Mouse (Mus musculus): ENCODE measurements around the gene Fitm2. TPM values are rescaled to one million over a fixed set of nuclear protein-coding genes. Genes with fewer than 3 reads are reported as not detected.

Gene Fitm2
- total and polyA plus RNA-seq, 3 experiments: 93.8 to 223 (median 196) TPM

GRCm38 (mm10) chr2:163431289-163431688, 41.1 kb downstream of the Fitm2 start:
- no peaks in the 10 kb centered on the region for H3K79me2 ChIP-seq (replicated peaks; ENCODE audit: control insufficient read depth, insufficient read depth, low read length)
- H3K36me3 ChIP-seq (ENCODE audit: control insufficient read depth, insufficient read depth, low read length): no peaks in the 10 kb centered on the region
- H3K27ac ChIP-seq: no peak overlapping the region
- intact Hi-C loops (cut with DNase I): no loop called here
- no peak overlapping the region for H3K4me3 ChIP-seq
- WGBS: 80% methylated on average over 9 of the region's 9 CpGs
- TF ChIP-seq EP300 (IDR thresholded peaks at IDR 0.05; ENCODE audit: insufficient read depth, low read depth, low read length): no peak
- no peak for TF ChIP-seq CTCF (IDR thresholded peaks at IDR 0.05)
- TF ChIP-seq POLR2A (IDR thresholded peaks at IDR 0.05; ENCODE audit: insufficient read depth, low read depth, low read length): no peak
- no peak for DNase-seq
- H3K27me3 ChIP-seq (ENCODE audit: control insufficient read depth, insufficient read depth, low read length): no peaks in the 10 kb centered on the region
- H3K9ac ChIP-seq (ENCODE audit: low read depth, low read length): no peak overlapping the region
- no peaks in the 10 kb centered on the region for H3K4me1 ChIP-seq (ENCODE audit: control insufficient read depth, insufficient read depth, low read length)

- Histone ChIP-seq H3K27me3 (ENCODE audit: control insufficient read depth, insufficient read depth, low read length) (no peaks in the 10 kb centered on the region), H3K27ac (no peak overlapping the region), H3K9ac (ENCODE audit: low read depth, low read length) (no peak overlapping the region), H3K79me2 (replicated peaks; ENCODE audit: control insufficient read depth, insufficient read depth, low read length) (no peaks in the 10 kb centered on the region), H3K36me3 (ENCODE audit: control insufficient read depth, insufficient read depth, low read length) (no peaks in the 10 kb centered on the region), H3K4me1 (ENCODE audit: control insufficient read depth, insufficient read depth, low read length) (no peaks in the 10 kb centered on the region), H3K4me3 (no peak overlapping the region)
- no peak for TF ChIP-seq EP300 (IDR thresholded peaks at IDR 0.05; ENCODE audit: insufficient read depth, low read depth, low read length)
- TF ChIP-seq POLR2A (IDR thresholded peaks at IDR 0.05; ENCODE audit: insufficient read depth, low read depth, low read length): no peak
- TF ChIP-seq CTCF (IDR thresholded peaks at IDR 0.05): no peak
- intact Hi-C loops (cut with DNase I): no loop called here
- WGBS: 19% methylated on average over 4 of the region's 4 CpGs
- DNase-seq: no peak
These were observed 44.0 kb downstream of the Fitm2 start for GRCm38 (mm10) chr2:163428346-163429011.

- H3K79me2 ChIP-seq (replicated peaks; ENCODE audit: control insufficient read depth, insufficient read depth, low read length): peaks cover 3% of the 10 kb centered on the region; the same call in 1 of the 2 replicates
- H3K27ac ChIP-seq: no peak within 1 kb of the TSS
- H3K4me3 ChIP-seq: no peak within 1 kb of the TSS
- H3K4me1 ChIP-seq (ENCODE audit: control insufficient read depth, insufficient read depth, low read length): peaks cover 5% of the 10 kb centered on the region
- DNase-seq: no peak
- H3K27me3 ChIP-seq (ENCODE audit: control insufficient read depth, insufficient read depth, low read length): no peaks in the 10 kb centered on the region
- no peak within 1 kb of the TSS for H3K9ac ChIP-seq (ENCODE audit: low read depth, low read length)
- intact Hi-C loops (cut with DNase I): no loop called here
- H3K36me3 ChIP-seq (ENCODE audit: control insufficient read depth, insufficient read depth, low read length): peaks cover 4% of the 10 kb centered on the region; the same call in 1 of the 2 replicates
- TF ChIP-seq POLR2A (IDR thresholded peaks at IDR 0.05; ENCODE audit: insufficient read depth, low read depth, low read length): no peak
- TF ChIP-seq EP300 (IDR thresholded peaks at IDR 0.05; ENCODE audit: insufficient read depth, low read depth, low read length): no peak
- no peak for TF ChIP-seq CTCF (IDR thresholded peaks at IDR 0.05)
- WGBS: 85% methylated on average over 6 of the region's 6 CpGs
These were observed 47.8 kb downstream of the Fitm2 start, which contains the start of gene Oser1 for GRCm38 (mm10) chr2:163424597-163424996. Oser1 (minus strand) TSS chr2:163424697.

DNA sequence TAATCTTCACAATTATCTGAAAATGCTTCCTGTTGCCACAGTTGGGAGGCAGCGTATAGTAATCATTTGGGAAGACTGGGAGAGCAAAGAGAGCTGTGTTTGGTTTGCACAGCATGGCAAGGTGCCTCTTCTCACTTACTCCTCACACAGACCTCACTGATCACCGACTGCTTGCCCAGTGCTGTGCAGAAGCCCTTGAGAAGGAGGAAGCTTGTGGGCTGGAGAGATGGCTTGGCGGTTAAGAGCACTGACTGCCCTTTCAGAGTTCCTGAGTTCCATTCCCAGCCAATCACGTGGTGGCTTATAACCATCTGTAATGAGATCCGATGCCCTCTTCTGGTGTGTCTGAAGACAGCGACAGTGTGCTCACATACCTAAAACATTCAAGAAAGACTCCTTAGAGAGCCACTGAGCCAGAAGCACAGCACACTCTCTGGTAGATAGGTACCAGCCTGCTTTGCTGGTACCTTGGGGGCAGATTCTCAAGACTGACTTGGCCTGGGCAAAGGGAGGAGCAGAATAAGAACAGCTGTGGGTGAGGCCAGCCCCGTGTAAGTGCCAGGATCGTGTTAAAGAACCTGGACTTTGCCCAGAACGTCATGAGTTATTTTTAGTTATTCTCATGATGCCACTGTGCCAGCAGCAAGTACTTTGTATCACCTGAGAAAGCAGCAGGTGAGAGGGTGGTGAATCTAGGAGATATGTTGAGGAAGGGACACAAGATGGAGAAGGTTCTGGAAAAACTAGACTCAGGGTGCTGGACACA, 49.4 kb downstream of the Fitm2 start:
- H3K27me3 ChIP-seq (ENCODE audit: control insufficient read depth, insufficient read depth, low read length): no peaks in the 10 kb centered on the region
- H3K9ac ChIP-seq (ENCODE audit: low read depth, low read length): no peak overlapping the region
- no peak overlapping the region for H3K4me3 ChIP-seq
- intact Hi-C loops (cut with DNase I): no loop called here
- 56% methylated on average over 9 of the region's 9 CpGs for WGBS
- no peak overlapping the region for H3K27ac ChIP-seq
- H3K79me2 ChIP-seq (replicated peaks; ENCODE audit: control insufficient read depth, insufficient read depth, low read length): peaks cover 3% of the 10 kb centered on the region; the same call in 1 of the 2 replicates
- peaks cover 6% of the 10 kb centered on the region; the same call in 1 of the 2 replicates for H3K36me3 ChIP-seq (ENCODE audit: control insufficient read depth, insufficient read depth, low read length)
- peaks cover 5% of the 10 kb centered on the region for H3K4me1 ChIP-seq (ENCODE audit: control insufficient read depth, insufficient read depth, low read length)
- no peak for DNase-seq
- TF ChIP-seq POLR2A (IDR thresholded peaks at IDR 0.05; ENCODE audit: insufficient read depth, low read depth, low read length): no peak
- no peak for TF ChIP-seq EP300 (IDR thresholded peaks at IDR 0.05; ENCODE audit: insufficient read depth, low read depth, low read length)
- no peak for TF ChIP-seq CTCF (IDR thresholded peaks at IDR 0.05)

GRCm38 (mm10) chr2:163420366-163420886, 52.0 kb downstream of the Fitm2 start:
- Histone ChIP-seq H3K4me3 (peak overlapping the region; percentile 95), H3K27me3 (ENCODE audit: control insufficient read depth, insufficient read depth, low read length) (no peaks in the 10 kb centered on the region), H3K27ac (peak overlapping the region; percentile 91), H3K4me1 (ENCODE audit: control insufficient read depth, insufficient read depth, low read length) (peaks cover 8% of the 10 kb centered on the region), H3K9ac (ENCODE audit: low read depth, low read length) (peak overlapping the region; percentile 43), H3K36me3 (ENCODE audit: control insufficient read depth, insufficient read depth, low read length) (peaks cover 14% of the 10 kb centered on the region), H3K79me2 (replicated peaks; ENCODE audit: control insufficient read depth, insufficient read depth, low read length) (peaks cover 3% of the 10 kb centered on the region; the same call in 1 of the 2 replicates)
- no peak for TF ChIP-seq POLR2A (IDR thresholded peaks at IDR 0.05; ENCODE audit: insufficient read depth, low read depth, low read length)
- TF ChIP-seq CTCF (IDR thresholded peaks at IDR 0.05): no peak
- TF ChIP-seq EP300 (IDR thresholded peaks at IDR 0.05; ENCODE audit: insufficient read depth, low read depth, low read length): no peak
- 8% methylated on average over 10 of the region's 10 CpGs for WGBS
- DNase-seq: peak in 1 of 2 experiments; percentile 11
- intact Hi-C loops (cut with DNase I): loop anchor here (2.0 kb wide), 1 partner anchor 52 kb away; the partner anchor contains the start of gene Fitm2
